Mouse (Mus musculus): ENCODE results near the gene 1700025F22Rik. TPM values are rescaled to one million over a fixed set of nuclear protein-coding genes. Genes with fewer than 3 reads are reported as not detected.
"Not testable (repeated sequence)": the region's sequence is repeated elsewhere in the genome, so short reads cannot be mapped to it uniquely, and the experiment has no call there.

1700025F22Rik gene
- not detected in 2 replicates for polyA plus RNA-seq (2016; fragmentation: Nextera tagmentation; extraction: Ambion mirVana)

DNA sequence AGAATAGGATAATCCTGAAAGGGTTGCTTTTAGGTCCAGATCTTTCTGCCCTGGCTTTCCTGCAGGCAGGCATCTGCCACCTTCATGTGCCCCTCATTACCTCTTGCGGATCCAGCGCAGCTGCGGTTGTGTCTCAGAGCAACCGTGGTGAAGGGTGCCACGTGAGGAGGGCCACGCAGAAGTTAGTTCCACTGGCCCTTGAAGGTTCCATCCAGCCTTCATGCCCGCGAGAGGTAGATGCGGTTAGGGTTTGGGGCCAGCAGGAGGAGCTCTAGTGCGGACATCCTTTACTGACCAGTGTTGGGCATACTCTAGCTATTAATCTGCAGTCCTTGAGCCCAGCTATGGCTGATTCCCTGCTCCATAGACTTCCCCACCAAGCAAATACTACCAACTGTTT is at the start of gene 1700025F22Rik:
Gene 1700025F22Rik, minus strand, starts transcription at position 149 of the 400 bp plus-strand sequence.
- H3K4me3 ChIP-seq (replicated peaks) = no peak within 1 kb of the TSS
- H3K27me3 ChIP-seq = peaks cover 4% of the 10 kb centered on the region; the same call in 1 of the 2 replicates
- no peak within 1 kb of the TSS for H3K9ac ChIP-seq (replicated peaks)
- H3K4me1 ChIP-seq (replicated peaks) = no peaks in the 10 kb centered on the region
- H3K9me3 ChIP-seq = no peaks in the 10 kb centered on the region
- 32% methylated on average over 10 of the region's 10 CpGs for WGBS
- no peak for ATAC-seq (ENCODE audit: insufficient number of reproducible peaks, insufficient read depth, low FRiP score, low TSS enrichment, low read depth)
- H3K36me3 ChIP-seq = no peaks in the 10 kb centered on the region
- H3K27ac ChIP-seq = no peak within 1 kb of the TSS
- no peak within 1 kb of the TSS for H3K4me2 ChIP-seq

DNA sequence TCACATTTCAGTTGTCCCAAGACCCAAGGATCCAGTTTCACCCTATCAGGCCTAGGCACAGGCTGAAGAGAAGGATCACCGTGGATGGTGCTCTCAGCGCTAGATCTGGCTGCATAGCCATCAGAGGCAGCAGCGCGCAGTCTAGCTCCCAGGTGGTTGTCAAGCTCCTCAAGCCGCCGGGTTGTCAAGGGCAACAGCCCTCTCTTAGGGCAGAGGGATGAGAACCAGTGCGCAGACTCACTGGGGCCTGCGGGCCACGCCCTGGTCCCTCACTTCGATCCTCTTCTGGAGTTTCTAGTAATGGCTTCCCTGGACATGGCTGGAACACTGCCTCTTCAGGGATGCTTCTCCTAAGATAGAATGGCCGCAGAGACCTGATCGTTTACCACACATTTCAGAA is 31.4 kb upstream of the 1700025F22Rik start, which contains the start of gene Ms4a13:
Gene Ms4a13, minus strand, starts transcription at position 192 of the 400 bp plus-strand sequence.
- Histone ChIP-seq H3K4me1 (replicated peaks) (no peaks in the 10 kb centered on the region), H3K27ac (no peak within 1 kb of the TSS), H3K9ac (replicated peaks) (no peak within 1 kb of the TSS), H3K9me3 (no peaks in the 10 kb centered on the region), H3K27me3 (no peaks in the 10 kb centered on the region), H3K4me2 (no peak within 1 kb of the TSS), H3K36me3 (no peaks in the 10 kb centered on the region), H3K4me3 (replicated peaks) (no peak within 1 kb of the TSS)
- ATAC-seq (ENCODE audit: insufficient number of reproducible peaks, insufficient read depth, low FRiP score, low TSS enrichment, low read depth) = no peak
- 70% methylated on average over 12 of the region's 12 CpGs for WGBS

DNA sequence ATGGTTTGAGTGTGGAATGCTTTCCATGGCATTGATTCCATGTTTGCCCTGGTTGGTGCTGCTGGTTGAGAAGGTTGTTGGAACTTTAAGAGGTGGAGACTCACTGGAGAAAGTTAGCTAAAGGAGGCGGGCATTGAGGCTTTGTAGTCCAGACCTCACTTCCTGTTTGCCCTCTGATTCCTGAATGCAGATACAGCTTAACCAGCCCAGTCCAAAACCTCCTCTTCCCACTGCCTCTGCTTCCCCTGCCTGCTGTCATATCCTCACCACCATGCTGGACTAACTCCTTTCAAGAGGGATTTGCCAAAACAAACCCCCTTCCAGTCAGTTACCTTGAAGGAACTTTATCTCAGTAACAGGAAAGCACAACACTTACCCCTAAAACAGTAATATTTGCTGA is 27.4 kb upstream of the 1700025F22Rik start:
- no peaks in the 10 kb centered on the region for H3K36me3 ChIP-seq
- H3K4me1 ChIP-seq (replicated peaks) = no peaks in the 10 kb centered on the region
- ATAC-seq (ENCODE audit: insufficient number of reproducible peaks, insufficient read depth, low FRiP score, low TSS enrichment, low read depth) = no peak
- H3K4me3 ChIP-seq (replicated peaks) = no peak overlapping the region
- no peak overlapping the region for H3K27ac ChIP-seq
- no peak overlapping the region for H3K9ac ChIP-seq (replicated peaks)
- WGBS = 75% methylated on average over 1 of the region's 1 CpGs
- no peaks in the 10 kb centered on the region for H3K27me3 ChIP-seq
- no peak overlapping the region for H3K4me2 ChIP-seq
- no peaks in the 10 kb centered on the region for H3K9me3 ChIP-seq

DNA sequence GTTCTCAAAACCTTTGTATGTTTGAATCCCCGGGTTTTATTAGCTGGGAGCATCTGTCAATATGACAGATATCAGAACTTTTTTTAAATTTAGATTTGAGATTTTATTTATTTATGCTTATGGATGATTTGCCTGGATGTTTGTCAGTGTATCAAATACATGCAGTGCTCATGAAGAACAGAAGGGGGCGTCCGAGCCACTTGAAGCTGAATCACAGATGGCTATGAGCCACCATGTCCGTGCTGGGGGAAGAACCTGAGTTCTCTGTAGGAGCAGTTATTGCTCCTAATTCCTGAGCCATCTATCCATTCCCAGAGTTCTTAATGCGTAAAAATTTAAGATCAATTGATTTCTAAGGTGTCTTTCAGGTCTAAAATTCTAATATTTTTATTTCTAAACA is 19.0 kb upstream of the 1700025F22Rik start:
- Histone ChIP-seq H3K4me2 (no peak overlapping the region), H3K36me3 (no peaks in the 10 kb centered on the region), H3K27me3 (no peaks in the 10 kb centered on the region), H3K9ac (replicated peaks) (no peak overlapping the region), H3K9me3 (no peaks in the 10 kb centered on the region), H3K4me1 (replicated peaks) (no peaks in the 10 kb centered on the region), H3K4me3 (replicated peaks) (no peak overlapping the region), H3K27ac (no peak overlapping the region)
- 21% methylated on average over 5 of the region's 5 CpGs for WGBS
- ATAC-seq (ENCODE audit: insufficient number of reproducible peaks, insufficient read depth, low FRiP score, low TSS enrichment, low read depth) = no peak

DNA sequence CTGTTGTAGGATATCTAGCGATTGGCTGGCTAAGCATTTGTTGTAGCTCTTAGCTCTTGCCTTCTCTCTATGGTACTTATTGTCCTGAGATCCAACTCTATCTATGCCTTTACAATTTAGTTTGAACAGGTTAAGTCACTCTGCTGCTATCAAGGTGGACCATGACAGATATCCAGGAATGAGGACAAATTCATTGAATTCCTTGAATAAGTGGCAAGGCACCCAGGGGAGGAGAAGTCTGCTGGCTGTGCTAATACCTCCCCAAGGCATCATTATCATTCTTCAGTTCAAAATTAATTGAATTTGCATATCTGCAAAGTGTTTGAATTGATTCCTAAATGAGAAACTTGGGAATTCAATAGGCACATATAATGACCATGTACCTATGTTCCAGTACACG is 12.3 kb upstream of the 1700025F22Rik start:
- H3K27me3 ChIP-seq = no peaks in the 10 kb centered on the region
- H3K36me3 ChIP-seq = no peaks in the 10 kb centered on the region
- H3K4me3 ChIP-seq (replicated peaks) = no peak overlapping the region
- 63% methylated on average over 2 of the region's 2 CpGs for WGBS
- H3K9me3 ChIP-seq = no peaks in the 10 kb centered on the region
- no peak overlapping the region for H3K4me2 ChIP-seq
- H3K9ac ChIP-seq (replicated peaks) = no peak overlapping the region
- H3K27ac ChIP-seq = no peak overlapping the region
- H3K4me1 ChIP-seq (replicated peaks) = no peaks in the 10 kb centered on the region
- ATAC-seq (ENCODE audit: insufficient number of reproducible peaks, insufficient read depth, low FRiP score, low TSS enrichment, low read depth) = no peak

DNA sequence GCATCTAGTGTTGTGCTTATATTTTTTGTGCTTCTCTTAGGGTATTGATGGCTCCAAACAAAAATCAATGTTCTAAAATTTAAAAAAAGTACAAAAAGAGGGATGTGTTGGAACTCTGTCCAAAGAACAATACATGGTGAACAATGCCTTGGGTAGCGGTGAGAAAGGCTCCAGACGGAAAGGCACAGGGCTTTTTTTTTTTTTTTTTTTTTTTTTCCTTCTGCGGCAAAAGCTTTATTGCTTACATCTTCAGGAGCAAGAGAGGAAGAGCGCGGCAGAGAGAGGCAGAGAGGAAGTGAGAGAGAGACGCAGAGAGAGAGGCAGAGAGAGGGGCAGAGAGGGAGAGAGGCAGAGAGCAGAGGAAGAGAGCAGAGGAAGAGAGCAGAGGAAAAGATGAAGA is 7.2 kb downstream of the 1700025F22Rik start:
- H3K4me1 ChIP-seq (replicated peaks); H3K4me3 ChIP-seq (replicated peaks); H3K27me3 ChIP-seq; H3K9me3 ChIP-seq; H3K4me2 ChIP-seq; H3K27ac ChIP-seq; ATAC-seq (ENCODE audit: insufficient number of reproducible peaks, insufficient read depth, low FRiP score, low TSS enrichment, low read depth); H3K9ac ChIP-seq (replicated peaks); H3K36me3 ChIP-seq: not testable (repeated sequence)
- 80% methylated on average over 6 of the region's 6 CpGs for WGBS

DNA sequence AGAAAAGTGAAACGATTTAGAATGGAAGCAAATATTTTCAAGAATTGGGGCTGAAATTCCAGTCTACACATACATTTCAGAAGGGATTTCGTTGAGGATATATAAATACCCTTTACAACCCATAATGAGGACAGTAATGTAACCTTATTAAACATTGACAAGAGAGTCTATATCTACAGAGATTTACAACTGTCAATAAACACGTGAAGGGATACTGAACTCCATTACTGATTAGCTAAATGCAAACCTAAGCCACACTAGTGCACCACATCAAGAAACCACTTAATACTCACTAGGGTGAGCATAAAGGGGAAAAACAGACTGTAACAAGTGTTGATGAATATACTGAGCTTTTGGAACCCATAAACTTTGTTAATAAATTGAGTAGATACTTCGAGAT is 29.8 kb downstream of the 1700025F22Rik start:
- H3K36me3 ChIP-seq = no peaks in the 10 kb centered on the region
- no peaks in the 10 kb centered on the region for H3K9me3 ChIP-seq
- no peak for ATAC-seq (ENCODE audit: insufficient number of reproducible peaks, insufficient read depth, low FRiP score, low TSS enrichment, low read depth)
- no peak overlapping the region for H3K4me3 ChIP-seq (replicated peaks)
- no peak overlapping the region for H3K9ac ChIP-seq (replicated peaks)
- H3K4me2 ChIP-seq = no peak overlapping the region
- H3K27ac ChIP-seq = no peak overlapping the region
- 71% methylated on average over 4 of the region's 4 CpGs for WGBS
- H3K4me1 ChIP-seq (replicated peaks) = no peaks in the 10 kb centered on the region
- H3K27me3 ChIP-seq = no peaks in the 10 kb centered on the region

DNA sequence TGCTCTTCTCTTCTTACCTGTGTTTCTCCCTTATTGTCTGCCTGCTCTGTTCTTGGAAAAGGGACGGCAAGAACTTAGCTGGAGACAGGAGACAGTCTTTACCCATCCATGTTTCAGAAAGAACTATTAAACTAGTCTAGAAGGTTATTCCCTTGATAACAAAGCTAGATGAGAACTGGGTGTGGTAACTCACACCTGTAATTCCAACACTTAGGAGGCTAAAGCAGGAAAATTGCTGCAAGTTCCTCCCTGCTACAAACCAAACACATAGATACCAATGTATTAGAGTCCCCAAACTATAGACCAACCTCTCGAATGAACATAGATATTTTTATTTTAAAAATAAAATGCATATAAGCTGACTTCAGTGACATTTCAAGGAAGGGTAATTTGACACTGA is 30.3 kb downstream of the 1700025F22Rik start:
- H3K36me3 ChIP-seq = no peaks in the 10 kb centered on the region
- H3K4me1 ChIP-seq (replicated peaks) = no peaks in the 10 kb centered on the region
- H3K4me2 ChIP-seq = no peak overlapping the region
- H3K9ac ChIP-seq (replicated peaks) = no peak overlapping the region
- H3K9me3 ChIP-seq = no peaks in the 10 kb centered on the region
- 93% methylated on average over 2 of the region's 2 CpGs for WGBS
- no peaks in the 10 kb centered on the region for H3K27me3 ChIP-seq
- no peak for ATAC-seq (ENCODE audit: insufficient number of reproducible peaks, insufficient read depth, low FRiP score, low TSS enrichment, low read depth)
- no peak overlapping the region for H3K4me3 ChIP-seq (replicated peaks)
- no peak overlapping the region for H3K27ac ChIP-seq

DNA sequence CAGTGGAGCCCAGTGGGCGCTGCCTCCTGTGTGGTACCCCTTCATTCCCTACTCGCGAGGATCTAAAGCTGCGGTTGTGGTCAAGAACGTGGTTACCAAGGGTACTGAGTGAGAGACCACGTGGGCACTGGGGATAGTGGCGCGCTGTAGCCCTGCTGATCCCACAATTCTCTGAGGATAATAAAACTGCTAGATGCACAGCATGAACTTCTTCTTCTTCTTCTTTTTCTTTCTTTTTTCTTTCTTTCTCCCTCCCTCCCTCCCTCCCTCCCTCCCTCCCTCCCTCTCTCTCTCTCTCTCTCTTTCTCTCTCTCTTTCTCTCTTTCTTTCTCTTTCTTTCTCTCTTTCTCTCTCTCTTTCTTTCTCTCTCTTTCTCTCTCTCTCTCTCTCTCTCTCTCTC is 34.3 kb downstream of the 1700025F22Rik start, which contains the start of gene 1700017D01Rik:
Gene 1700017D01Rik, minus strand, starts transcription at position 101 of the 400 bp plus-strand sequence.
- not testable (repeated sequence) for H3K9ac ChIP-seq (replicated peaks); ATAC-seq (ENCODE audit: insufficient number of reproducible peaks, insufficient read depth, low FRiP score, low TSS enrichment, low read depth); H3K4me1 ChIP-seq (replicated peaks); H3K36me3 ChIP-seq; H3K27ac ChIP-seq; H3K27me3 ChIP-seq; H3K4me2 ChIP-seq; H3K4me3 ChIP-seq (replicated peaks); H3K9me3 ChIP-seq
- WGBS = 84% methylated on average over 8 of the region's 8 CpGs

DNA sequence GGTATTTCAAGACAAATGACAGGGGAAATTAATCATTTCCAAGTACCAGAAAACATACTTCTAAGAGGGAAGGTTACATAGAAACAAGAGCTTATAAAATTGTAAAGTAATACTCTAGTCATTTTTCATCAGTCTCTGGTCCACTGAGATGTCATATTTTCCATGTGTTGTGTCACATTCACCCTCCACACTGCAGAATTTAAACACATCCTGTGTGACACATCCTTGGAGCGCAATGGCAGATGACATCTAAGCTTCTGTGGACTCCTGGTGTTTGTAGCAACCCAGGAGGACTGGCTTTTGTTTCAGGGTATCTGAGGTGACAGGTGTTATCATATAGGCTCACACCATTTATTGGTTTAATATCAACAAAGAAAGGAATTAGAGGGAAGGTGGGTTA is 35.4 kb downstream of the 1700025F22Rik start:
- H3K4me1 ChIP-seq (replicated peaks) = no peaks in the 10 kb centered on the region
- no peak overlapping the region for H3K27ac ChIP-seq
- no peaks in the 10 kb centered on the region for H3K36me3 ChIP-seq
- H3K27me3 ChIP-seq = no peaks in the 10 kb centered on the region; the same call in 1 of the 2 replicates
- no peak overlapping the region for H3K9ac ChIP-seq (replicated peaks)
- 92% methylated on average over 1 of the region's 1 CpGs for WGBS
- H3K4me3 ChIP-seq (replicated peaks) = no peak overlapping the region
- H3K9me3 ChIP-seq = peaks cover 3% of the 10 kb centered on the region
- ATAC-seq (ENCODE audit: insufficient number of reproducible peaks, insufficient read depth, low FRiP score, low TSS enrichment, low read depth) = no peak
- no peak overlapping the region for H3K4me2 ChIP-seq

DNA sequence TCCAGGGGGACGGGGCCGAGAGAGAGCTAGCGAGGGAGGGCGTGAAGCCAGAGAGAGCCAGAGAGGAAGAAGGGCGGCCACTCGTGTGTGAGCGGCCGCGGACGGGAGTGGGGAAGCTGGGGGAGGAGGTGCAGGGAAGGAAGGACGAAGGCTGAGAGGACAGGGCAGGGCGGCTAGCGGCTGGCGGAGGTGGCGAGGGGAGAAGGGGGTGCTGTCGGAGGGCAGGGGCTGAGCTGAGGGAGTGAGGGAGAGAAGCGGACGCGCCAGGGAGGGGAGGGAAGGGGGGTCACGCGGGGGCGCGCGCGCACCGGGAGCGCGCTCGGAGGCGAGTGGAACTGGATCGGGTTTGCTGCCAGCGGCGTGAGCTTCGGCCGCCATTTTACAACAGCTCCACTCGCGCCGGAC is 44.1 kb downstream of the 1700025F22Rik start:
- H3K4me3 ChIP-seq (replicated peaks) = peak overlapping the region; percentile 36
- not testable (repeated sequence) for H3K27me3 ChIP-seq; H3K9me3 ChIP-seq; H3K27ac ChIP-seq; H3K4me1 ChIP-seq (replicated peaks); H3K36me3 ChIP-seq
- 3% methylated on average over 19 of the region's 38 CpGs for WGBS
- H3K9ac ChIP-seq (replicated peaks) = peak overlapping the region; percentile 53
- H3K4me2 ChIP-seq = peak overlapping the region; percentile 49
- ATAC-seq (ENCODE audit: insufficient number of reproducible peaks, insufficient read depth, low FRiP score, low TSS enrichment, low read depth) = peak; percentile 97

DNA sequence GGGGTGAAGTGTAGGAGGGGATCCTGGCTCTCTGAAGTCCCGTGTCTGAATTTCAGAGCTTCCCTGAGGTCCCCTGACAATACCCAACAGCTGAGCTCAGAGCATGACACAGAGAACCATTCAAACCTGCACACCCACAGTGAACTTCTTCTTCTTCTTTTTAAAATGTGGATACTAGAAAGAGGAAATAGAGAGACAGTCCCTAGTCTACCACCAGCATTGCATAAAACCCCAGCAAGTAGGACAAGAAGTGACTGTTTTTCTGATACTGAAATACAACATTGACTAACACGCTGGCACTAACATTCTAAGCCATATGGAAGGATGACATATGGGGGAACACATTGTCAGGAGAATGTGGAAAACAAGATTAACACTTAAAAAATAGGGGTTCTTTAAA is 45.8 kb downstream of the 1700025F22Rik start:
- Histone ChIP-seq H3K36me3 (no peaks in the 10 kb centered on the region), H3K4me3 (replicated peaks) (no peak overlapping the region), H3K27ac (no peak overlapping the region), H3K9me3 (peaks cover 3% of the 10 kb centered on the region; the same call in 1 of the 2 replicates), H3K27me3 (no peaks in the 10 kb centered on the region), H3K9ac (replicated peaks) (no peak overlapping the region), H3K4me2 (no peak overlapping the region), H3K4me1 (replicated peaks) (no peaks in the 10 kb centered on the region)
- no peak for ATAC-seq (ENCODE audit: insufficient number of reproducible peaks, insufficient read depth, low FRiP score, low TSS enrichment, low read depth)
- WGBS = 87% methylated on average over 2 of the region's 2 CpGs
